Mouse (Mus musculus) kidney, embryonic 16.5 days (tissue): ENCODE results near the gene Hs3st1. TPM values are rescaled to one million over a fixed set of nuclear protein-coding genes. Genes with fewer than 3 reads are reported as not detected.

Source experiments
- ATAC-seq: fragments of 200-750 bp; cut with Nextera tagmentation; 2 replicates; pipeline ENCODE4 v1.8.0; 2017; ENCODE audit warnings: moderate TSS enrichment; ENCODE audit not compliant: low FRiP score, low TSS enrichment
- H3K27ac ChIP-seq: fragments of 300-500 bp; sonication (generic); 2 replicates; pipeline ENCODE4 v1.5.1; 2014; ENCODE audit warnings: low read length
- H3K27me3 ChIP-seq: fragments of 300-500 bp; sonication (generic); 2 replicates; pipeline ENCODE4 v1.6.1; 2014; ENCODE audit warnings: low read length, control low read depth, mixed read lengths; ENCODE audit not compliant: insufficient read depth
- H3K36me3 ChIP-seq: fragments of 300-500 bp; sonication (generic); 2 replicates; pipeline ENCODE4 v1.6.1; 2014; ENCODE audit warnings: low read length, control low read depth, mixed read lengths; ENCODE audit not compliant: insufficient read depth
- H3K4me1 ChIP-seq: fragments of 300-500 bp; sonication (generic); 2 replicates; pipeline ENCODE4 v1.6.1; 2014; ENCODE audit warnings: low read length, control low read depth, mixed read lengths; ENCODE audit not compliant: insufficient read depth
- H3K4me2 ChIP-seq: fragments of 300-500 bp; sonication (generic); replicated peaks from 2 replicates; pipeline ENCODE4 v1.6.1; 2014; ENCODE audit warnings: low read depth, low read length
- H3K4me3 ChIP-seq: fragments of 300-500 bp; sonication (generic); 2 replicates; pipeline ENCODE4 v1.5.1; 2014; ENCODE audit warnings: mild to moderate bottlenecking, low read length
- H3K9ac ChIP-seq: fragments of 300-500 bp; sonication (generic); replicated peaks from 2 replicates; pipeline ENCODE4 v1.6.1; 2014; ENCODE audit warnings: low read length
- H3K9me3 ChIP-seq: fragments of 300-500 bp; sonication (generic); 2 replicates; pipeline ENCODE4 v1.6.1; 2016; ENCODE audit warnings: low read length, control low read depth
- WGBS: fragments of 180-500 bp; shearing (Covaris S2); extraction: QIAGEN DNeasy Blood & Tissue Kit; methylation state at CpG from one replicate; pipeline ENCODE4 v1.1.7; 2014; 5-methylcytosine and 5-hydroxymethylcytosine counted together
- polyA plus RNA-seq: library from polyadenylated mRNA; unstranded; fragments of >200 nt; fragmentation: Nextera tagmentation; extraction: Ambion mirVana; gene quantifications from 2 replicates; pipeline ENCODE4 v1.2.1, GENCODE M21; 2015

The Hs3st1 gene
- polyA plus RNA-seq, 1 experiment from 2014 or later, result 4.9 TPM

- WGBS, result 73% methylated on average over 1 of the region's 1 CpGs
- H3K36me3 ChIP-seq, result no peaks in the 10 kb centered on the region
Measured at GRCm38 (mm10) chr5:39608260-39608659, 147.0 kb downstream of the Hs3st1 start.

DNA sequence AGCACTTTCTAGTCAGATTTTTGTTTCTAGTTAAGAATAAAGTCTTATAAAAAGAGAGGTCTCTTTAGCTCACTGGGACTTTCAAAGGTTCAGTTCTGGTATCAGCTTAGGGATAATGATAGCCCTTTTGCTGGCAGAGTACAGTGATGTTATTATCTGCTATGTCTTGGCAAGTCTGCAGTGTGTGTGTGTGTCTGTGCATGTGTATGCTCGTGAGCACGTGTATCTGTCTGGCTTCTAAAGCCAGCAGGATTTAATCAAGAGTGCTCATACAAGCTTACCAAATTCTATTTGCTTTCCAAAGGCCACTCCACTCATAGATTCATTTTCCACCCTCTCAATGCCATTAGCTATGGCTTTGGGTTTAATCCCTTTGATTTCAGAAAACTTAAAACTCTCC lies 160.5 kb downstream of the Hs3st1 start:
- Histone ChIP-seq H3K9me3 (no peaks in the 10 kb centered on the region), H3K27me3 (no peaks in the 10 kb centered on the region), H3K4me1 (no peaks in the 10 kb centered on the region), H3K9ac (no peak overlapping the region), H3K27ac (no peak overlapping the region), H3K4me2 (no peak overlapping the region), H3K4me3 (no peak overlapping the region), H3K36me3 (no peaks in the 10 kb centered on the region)
- no peak for ATAC-seq
- WGBS, result 84% methylated on average over 2 of the region's 2 CpGs

More at GRCm38 (mm10) chr5:39608260-39608659, 147.0 kb downstream of the Hs3st1 start:
- Histone ChIP-seq H3K4me3 (no peak overlapping the region), H3K9me3 (no peaks in the 10 kb centered on the region), H3K27ac (no peak overlapping the region), H3K9ac (no peak overlapping the region), H3K4me1 (no peaks in the 10 kb centered on the region), H3K4me2 (no peak overlapping the region), H3K27me3 (no peaks in the 10 kb centered on the region)
- no peak for ATAC-seq
